Mouse (Mus musculus): ENCODE results near the gene Enpp1.

DNA sequence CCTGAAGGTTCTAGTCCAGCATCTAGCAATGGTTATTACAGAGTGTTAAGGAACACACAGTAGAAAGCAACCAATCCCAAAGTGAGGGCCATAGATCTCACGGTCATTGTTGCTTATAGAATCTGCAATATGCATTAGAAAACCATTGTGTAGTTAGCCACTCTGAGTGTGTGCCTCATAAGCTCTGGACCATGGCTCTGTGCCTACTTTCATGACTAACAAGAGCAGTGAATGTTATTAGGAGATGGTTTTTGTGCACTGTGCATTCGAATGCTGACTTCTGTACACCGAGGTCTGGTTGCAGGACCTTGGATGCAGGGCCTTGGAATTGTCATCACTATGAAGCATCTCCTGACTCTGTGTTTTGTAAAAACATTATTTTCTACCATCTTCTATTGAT lies 9.9 kb upstream of the Enpp1 start:
- TF ChIP-seq CTCF (IDR thresholded peaks at IDR 0.05; ENCODE audit: low read depth) (no peak), EP300 (optimal IDR thresholded peaks at IDR 0.05) (no peak)

All from stomach, postnatal 0 days (tissue).